Comparison of ENCODE assay signal across 13 mouse cellular contexts in genomic region chr7:123429624-123430410, GRCm38 (mm10). TPM values are rescaled to one million over a fixed set of nuclear protein-coding genes. Genes with fewer than 3 reads are reported as not detected.
DNase-seq lines count a peak whose midpoint lies in the region; ATAC-seq lines count a peak whose summit lies in the region.
"Had no signal": no experiment of that assay in that cellular context is flagged by ENCODE, and none has a peak within 500 bp of the region (broad histone marks: within the 10 kb centered on the region; RNA-seq: fewer than 3 reads in every experiment).

No protein-coding gene starts in this region.

- H3K4me2 ChIP-seq in hindbrain, embryonic 16.5 days (ENCODE audit: low read length), result no peak overlapping the region
- H3K4me2 ChIP-seq: kidney, embryonic 15.5 days had no signal

- H3K4me3 ChIP-seq in forebrain, embryonic 10.5 days, result no peak overlapping the region
- no peak overlapping the region for H3K4me3 ChIP-seq in hindbrain, embryonic 16.5 days (ENCODE audit: low read length)
- H3K4me3 ChIP-seq: erythroblast, embryonic 14.5 days; kidney, embryonic 15.5 days; myocyte had no signal

- H3K9me3 ChIP-seq in forebrain, embryonic 10.5 days, result no peaks in the 10 kb centered on the region
- no peaks in the 10 kb centered on the region for H3K9me3 ChIP-seq in hindbrain, embryonic 16.5 days (ENCODE audit: control insufficient read depth, low read length)
- H3K9me3 ChIP-seq: kidney, embryonic 15.5 days had no signal

- no peak overlapping the region for H3K27ac ChIP-seq in forebrain, embryonic 10.5 days
- no peak overlapping the region for H3K27ac ChIP-seq in hindbrain, embryonic 16.5 days (ENCODE audit: low read depth, low read length)
- H3K27ac ChIP-seq: kidney, embryonic 15.5 days had no signal

- H3K4me1 ChIP-seq in forebrain, embryonic 10.5 days, result peaks cover 6% of the 10 kb centered on the region; the same call in 1 of the 2 replicates
- no peaks in the 10 kb centered on the region for H3K4me1 ChIP-seq in hindbrain, embryonic 16.5 days (ENCODE audit: control insufficient read depth, insufficient read depth, low read depth, low read length)
- H3K4me1 ChIP-seq: kidney, embryonic 15.5 days had no signal

- peaks cover 55% of the 10 kb centered on the region for H3K36me3 ChIP-seq in forebrain, embryonic 10.5 days (replicated peaks)
- peaks cover 16% of the 10 kb centered on the region for H3K36me3 ChIP-seq in hindbrain, embryonic 16.5 days (ENCODE audit: control insufficient read depth, insufficient read depth, low read length)

- H3K9ac ChIP-seq in hindbrain, embryonic 16.5 days (ENCODE audit: low read depth, low read length), result no peak overlapping the region
- H3K9ac ChIP-seq: kidney, embryonic 15.5 days had no signal

- H3K27me3 ChIP-seq in forebrain, embryonic 10.5 days (ENCODE audit: poor library complexity, severe bottlenecking), result no peaks in the 10 kb centered on the region
- H3K27me3 ChIP-seq in hindbrain, embryonic 16.5 days (replicated peaks; ENCODE audit: control insufficient read depth, insufficient read depth, low read length), result no peaks in the 10 kb centered on the region
- H3K27me3 ChIP-seq: kidney, embryonic 15.5 days had no signal

- no peak for ATAC-seq in CD4-positive, CD25-positive, alpha-beta regulatory T cell, adult 4 months
- ATAC-seq in hindbrain, embryonic 16.5 days, result no peak

- WGBS in forebrain, embryonic 10.5 days, result 90% methylated on average over 8 of the region's 8 CpGs
- WGBS in hindbrain, embryonic 16.5 days, result 91% methylated on average over 8 of the region's 8 CpGs

- DNase-seq in adrenal gland, adult (ENCODE audit: inconsistent age in 2 of 2, low spot score in 1 of 2), result peak; percentile 20 to 79
- DNase-seq in adrenal gland, postnatal 4 days (ENCODE audit: low spot score in 2 of 2), result no peak
- DNase-seq in spleen, postnatal 36 days (ENCODE audit: low spot score in 2 of 2), result peak; percentile 13 to 19
- DNase-seq in spleen, postnatal 10 days (ENCODE audit: low spot score in 2 of 2), result no peak
- DNase-seq in lung, postnatal 36 days, result peak; percentile 54
- DNase-seq in forebrain, embryonic 10.5 days (ENCODE audit: extremely low spot score, low spot score), result no peak
- DNase-seq: cerebellum, adult 9-11 months; right cerebral cortex, postnatal 4 days had no signal

RNA-seq across cellular contexts. Expression of gene Aqp8, which starts 32.3 kb away (rescaled TPM):
- 1 to 10 TPM; 1.1 to 5.4 TPM for total RNA-seq in adrenal gland, postnatal 4 days (2021)
- 0.32 and 0.78 TPM in 2 replicates for polyA plus RNA-seq in forebrain, embryonic 10.5 days (2016; fragmentation: Nextera tagmentation; extraction: Ambion mirVana)
- polyA plus RNA-seq in CD4-positive, CD25-positive, alpha-beta regulatory T cell, adult 4 months (2017; shearing (Covaris generic)), result not detected
- polyA plus RNA-seq in hindbrain, embryonic 16.5 days (2015; fragmentation: Nextera tagmentation; extraction: Ambion mirVana), result not detected in 2 replicates
- polyA plus RNA-seq: erythroblast, embryonic 14.5 days; myocyte had no signal

Comparison
In these comparisons a context has a peak if more than half of its experiments do, and no peak if none do; other contexts are left out.
1. DNase-seq: peak in adrenal gland, adult (2 of 2), spleen, postnatal 36 days (2 of 2) and lung, postnatal 36 days (single experiment); none in adrenal gland, postnatal 4 days (0 of 2), spleen, postnatal 10 days (0 of 2) and forebrain, embryonic 10.5 days (single experiment).